Mouse (Mus musculus) megakaryocyte, embryonic 14.5 days (primary cell): ENCODE measurements around the gene 9330182O14Rik.

Experiments used
- FLI1 ChIP-seq: IDR thresholded peaks from 2 replicates; pipeline ENCODE4 v1.6.1; 2012; ENCODE audit warnings: low read length, inconsistent platforms, mixed read lengths
- GATA1 ChIP-seq: IDR thresholded peaks from 3 replicates; pipeline ENCODE4 v1.6.1; 2012; ENCODE audit warnings: mixed read lengths, low read length, inconsistent platforms, borderline replicate concordance

DNA sequence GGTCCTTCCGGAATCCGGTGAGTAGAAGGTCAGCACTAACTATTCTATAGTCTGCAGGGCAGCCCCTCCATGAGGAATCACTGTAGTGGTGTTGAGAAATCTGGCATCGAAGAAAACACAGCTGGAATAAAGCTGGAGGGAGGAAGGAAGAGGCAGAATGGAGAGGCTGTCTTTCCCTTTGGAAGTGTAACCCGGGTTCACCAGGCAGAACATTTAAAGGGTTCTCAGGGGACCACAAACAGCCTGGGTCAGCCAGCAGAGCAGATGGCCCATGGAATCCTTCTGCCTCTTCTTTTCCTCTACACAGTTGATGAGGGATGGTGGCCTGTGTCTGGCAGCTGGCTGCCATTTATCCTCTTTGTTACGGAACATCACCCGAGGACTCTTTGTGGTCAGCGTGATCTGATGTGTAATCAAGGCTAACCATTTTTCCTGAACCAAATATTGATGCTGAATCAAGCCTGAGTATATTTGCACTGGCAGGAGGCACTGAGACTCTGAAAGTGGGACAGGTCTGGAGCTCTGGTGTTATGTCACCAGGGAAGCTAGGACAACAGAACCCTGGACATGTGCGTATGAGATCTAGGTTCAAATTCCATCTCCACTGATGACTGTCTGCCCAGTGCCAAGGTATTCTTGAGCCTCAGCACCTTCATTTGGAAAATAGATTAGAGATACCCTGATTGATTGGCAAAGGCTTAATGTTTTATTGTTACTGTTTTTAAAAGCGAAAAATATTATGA lies 9.8 kb upstream of the 9330182O14Rik start:
- TF ChIP-seq GATA1 = no peak
- TF ChIP-seq FLI1 = no peak
